Mouse (Mus musculus): Measurements from ENCODE around the gene Cox20. TPM values are rescaled to one million over a fixed set of nuclear protein-coding genes. Genes with fewer than 3 reads are reported as not detected.
"Not testable (repeated sequence)": the region's sequence is repeated elsewhere in the genome, so short reads cannot be mapped to it uniquely, and the experiment has no call there.

Cox20 gene
- polyA plus RNA-seq (2014; fragmentation: Nextera tagmentation; extraction: Ambion mirVana), result 111 and 123 TPM in 2 replicates

- peak; percentile 97 for DNase-seq (ENCODE audit: low spot score)
- WGBS, result under 1% methylated on average over 77 of the region's 83 CpGs
- Histone ChIP-seq H3K9ac (ENCODE audit: low read depth, low read length) (peak within 1 kb of the TSS; percentile 95), H3K27ac (ENCODE audit: low read depth, low read length) (peak within 1 kb of the TSS; percentile 100), H3K4me1 (replicated peaks; ENCODE audit: control insufficient read depth, insufficient read depth, low read length) (no peaks in the 10 kb centered on the region), H3K27me3 (ENCODE audit: control insufficient read depth, insufficient read depth, low read length) (no peaks in the 10 kb centered on the region), H3K36me3 (ENCODE audit: control insufficient read depth, insufficient read depth, low read length) (peaks cover 9% of the 10 kb centered on the region), H3K9me3 (ENCODE audit: control insufficient read depth, low read length) (no peaks in the 10 kb centered on the region), H3K4me2 (replicated peaks; ENCODE audit: low read depth, low read length) (peak within 1 kb of the TSS; percentile 65), H3K4me3 (ENCODE audit: low read depth, low read length) (peak within 1 kb of the TSS; percentile 66)
- ATAC-seq (ENCODE audit: low FRiP score), result peak; percentile 96
Observed at GRCm38 (mm10) chr1:178318389-178319184, at the start of gene Cox20. Gene Cox20, plus strand, starts transcription at chr1:178319130.

GRCm38 (mm10) chr1:178270635-178271034 lies 48.3 kb upstream of the Cox20 start:
- DNase-seq (ENCODE audit: low spot score) (no peak), ATAC-seq (ENCODE audit: low FRiP score) (peak; percentile 33; the same call in 1 of the 2 replicates)
- Histone ChIP-seq H3K4me3 (ENCODE audit: low read depth, low read length) (no peak overlapping the region), H3K4me2 (replicated peaks; ENCODE audit: low read depth, low read length) (no peak overlapping the region), H3K9me3 (ENCODE audit: control insufficient read depth, low read length) (no peaks in the 10 kb centered on the region), H3K9ac (ENCODE audit: low read depth, low read length) (no peak overlapping the region), H3K27me3 (ENCODE audit: control insufficient read depth, insufficient read depth, low read length) (no peaks in the 10 kb centered on the region), H3K4me1 (replicated peaks; ENCODE audit: control insufficient read depth, insufficient read depth, low read length) (no peaks in the 10 kb centered on the region), H3K27ac (ENCODE audit: low read depth, low read length) (no peak overlapping the region), H3K36me3 (ENCODE audit: control insufficient read depth, insufficient read depth, low read length) (no peaks in the 10 kb centered on the region)
- 81% methylated on average over 6 of the region's 6 CpGs for WGBS

GRCm38 (mm10) chr1:178275174-178275730 lies 43.7 kb upstream of the Cox20 start:
- 0 out of 2 replicates have a peak, but pooled peaks have one; percentile 12 for ATAC-seq (ENCODE audit: low FRiP score)
- H3K4me2 ChIP-seq (replicated peaks; ENCODE audit: low read depth, low read length), result peak overlapping the region; percentile 82; the same call in 1 of the 2 replicates
- 51% methylated on average over 9 of the region's 9 CpGs for WGBS
- no peaks in the 10 kb centered on the region for H3K9me3 ChIP-seq (ENCODE audit: control insufficient read depth, low read length)
- H3K4me1 ChIP-seq (replicated peaks; ENCODE audit: control insufficient read depth, insufficient read depth, low read length), result peaks cover 4% of the 10 kb centered on the region; the same call in 1 of the 2 replicates
- H3K36me3 ChIP-seq (ENCODE audit: control insufficient read depth, insufficient read depth, low read length), result no peaks in the 10 kb centered on the region
- peak overlapping the region; percentile 56; the same call in 1 of the 2 replicates for H3K4me3 ChIP-seq (ENCODE audit: low read depth, low read length)
- no peaks in the 10 kb centered on the region for H3K27me3 ChIP-seq (ENCODE audit: control insufficient read depth, insufficient read depth, low read length)
- no peak overlapping the region for H3K9ac ChIP-seq (ENCODE audit: low read depth, low read length)
- H3K27ac ChIP-seq (ENCODE audit: low read depth, low read length), result no peak overlapping the region
- DNase-seq (ENCODE audit: low spot score), result no peak

GRCm38 (mm10) chr1:178275738-178276053 lies 43.2 kb upstream of the Cox20 start:
- peaks cover 4% of the 10 kb centered on the region; the same call in 1 of the 2 replicates for H3K4me1 ChIP-seq (replicated peaks; ENCODE audit: control insufficient read depth, insufficient read depth, low read length)
- DNase-seq (ENCODE audit: low spot score) (no peak), ATAC-seq (ENCODE audit: low FRiP score) (peak; percentile 64)
- 8% methylated on average over 11 of the region's 11 CpGs for WGBS
- no peak overlapping the region; the same call in 1 of the 2 replicates for H3K27ac ChIP-seq (ENCODE audit: low read depth, low read length)
- H3K27me3 ChIP-seq (ENCODE audit: control insufficient read depth, insufficient read depth, low read length), result no peaks in the 10 kb centered on the region
- no peaks in the 10 kb centered on the region for H3K9me3 ChIP-seq (ENCODE audit: control insufficient read depth, low read length)
- no peaks in the 10 kb centered on the region for H3K36me3 ChIP-seq (ENCODE audit: control insufficient read depth, insufficient read depth, low read length)
- peak overlapping the region; percentile 73 for H3K9ac ChIP-seq (ENCODE audit: low read depth, low read length)
- peak overlapping the region; percentile 82 for H3K4me2 ChIP-seq (replicated peaks; ENCODE audit: low read depth, low read length)
- H3K4me3 ChIP-seq (ENCODE audit: low read depth, low read length), result peak overlapping the region; percentile 56

GRCm38 (mm10) chr1:178276054-178276911 lies 42.6 kb upstream of the Cox20 start:
- peak overlapping the region; percentile 73 for H3K9ac ChIP-seq (ENCODE audit: low read depth, low read length)
- peaks cover 4% of the 10 kb centered on the region; the same call in 1 of the 2 replicates for H3K4me1 ChIP-seq (replicated peaks; ENCODE audit: control insufficient read depth, insufficient read depth, low read length)
- peak overlapping the region; percentile 56 for H3K4me3 ChIP-seq (ENCODE audit: low read depth, low read length)
- WGBS, result under 1% methylated on average over 70 of the region's 87 CpGs
- no peaks in the 10 kb centered on the region for H3K27me3 ChIP-seq (ENCODE audit: control insufficient read depth, insufficient read depth, low read length)
- peak overlapping the region; percentile 30; the same call in 1 of the 2 replicates for H3K27ac ChIP-seq (ENCODE audit: low read depth, low read length)
- peak; percentile 84 for DNase-seq (ENCODE audit: low spot score)
- H3K4me2 ChIP-seq (replicated peaks; ENCODE audit: low read depth, low read length), result peak overlapping the region; percentile 82
- no peaks in the 10 kb centered on the region for H3K9me3 ChIP-seq (ENCODE audit: control insufficient read depth, low read length)
- peak; percentile 88 for ATAC-seq (ENCODE audit: low FRiP score)
- H3K36me3 ChIP-seq (ENCODE audit: control insufficient read depth, insufficient read depth, low read length), result no peaks in the 10 kb centered on the region

GRCm38 (mm10) chr1:178283314-178283713 lies 35.6 kb upstream of the Cox20 start:
- not testable (repeated sequence) for DNase-seq (ENCODE audit: low spot score); ATAC-seq (ENCODE audit: low FRiP score)
- 83% methylated on average over 3 of the region's 3 CpGs for WGBS

GRCm38 (mm10) chr1:178283946-178284720 lies 34.8 kb upstream of the Cox20 start:
- Histone ChIP-seq H3K36me3 (ENCODE audit: control insufficient read depth, insufficient read depth, low read length) (no peaks in the 10 kb centered on the region), H3K27me3 (ENCODE audit: control insufficient read depth, insufficient read depth, low read length) (no peaks in the 10 kb centered on the region), H3K9me3 (ENCODE audit: control insufficient read depth, low read length) (no peaks in the 10 kb centered on the region), H3K27ac (ENCODE audit: low read depth, low read length) (no peak overlapping the region), H3K4me3 (ENCODE audit: low read depth, low read length) (no peak overlapping the region), H3K4me1 (replicated peaks; ENCODE audit: control insufficient read depth, insufficient read depth, low read length) (no peaks in the 10 kb centered on the region), H3K4me2 (replicated peaks; ENCODE audit: low read depth, low read length) (no peak overlapping the region), H3K9ac (ENCODE audit: low read depth, low read length) (no peak overlapping the region)
- WGBS, result 65% methylated on average over 2 of the region's 2 CpGs
- no peak for DNase-seq (ENCODE audit: low spot score)
- ATAC-seq (ENCODE audit: low FRiP score), result no peak

More at GRCm38 (mm10) chr1:178283314-178283713, 35.6 kb upstream of the Cox20 start:
- not testable (repeated sequence) for H3K4me1 ChIP-seq (replicated peaks; ENCODE audit: control insufficient read depth, insufficient read depth, low read length); H3K27ac ChIP-seq (ENCODE audit: low read depth, low read length); H3K4me2 ChIP-seq (replicated peaks; ENCODE audit: low read depth, low read length); H3K9me3 ChIP-seq (ENCODE audit: control insufficient read depth, low read length); H3K36me3 ChIP-seq (ENCODE audit: control insufficient read depth, insufficient read depth, low read length); H3K4me3 ChIP-seq (ENCODE audit: low read depth, low read length); H3K9ac ChIP-seq (ENCODE audit: low read depth, low read length); H3K27me3 ChIP-seq (ENCODE audit: control insufficient read depth, insufficient read depth, low read length)

Measured in hindbrain, embryonic 11.5 days (tissue).